Mouse (Mus musculus) stomach, postnatal 0 days (tissue): ENCODE data around the gene Hjurp. TPM values are rescaled to one million over a fixed set of nuclear protein-coding genes. Genes with fewer than 3 reads are reported as not detected.

Experiments
- ATAC-seq: fragments of 200-750 bp; cut with Nextera tagmentation; 2 replicates; pipeline ENCODE4 v1.8.0; 2017; ENCODE audit not compliant: low FRiP score, low TSS enrichment
- DNase-seq: peaks from one replicate; pipeline ENCODE4 v3.0.0-alpha.2; 2016; ENCODE audit warnings: low spot score
- H3K27ac ChIP-seq: fragments of 300-500 bp; sonication (generic); replicated peaks from 2 replicates; pipeline ENCODE4 v1.5.1; 2014; ENCODE audit warnings: mild to moderate bottlenecking, control low read depth
- H3K27me3 ChIP-seq: fragments of 300-500 bp; sonication (generic); 2 replicates; pipeline ENCODE4 v1.6.1; 2014; ENCODE audit warnings: low read length; ENCODE audit not compliant: control insufficient read depth, insufficient read depth
- H3K36me3 ChIP-seq: fragments of 300-500 bp; sonication (generic); 2 replicates; pipeline ENCODE4 v1.6.1; 2014; ENCODE audit warnings: low read length, mixed read lengths; ENCODE audit not compliant: control insufficient read depth, insufficient read depth
- H3K4me1 ChIP-seq: fragments of 300-500 bp; sonication (generic); replicated peaks from 2 replicates; pipeline ENCODE4 v1.6.1; 2014; ENCODE audit warnings: antibody characterized with exemption; ENCODE audit not compliant: control insufficient read depth, insufficient read depth
- H3K4me2 ChIP-seq: fragments of 300-500 bp; sonication (generic); replicated peaks from 2 replicates; pipeline ENCODE4 v1.6.1; 2014; ENCODE audit warnings: low read depth, mild to moderate bottlenecking, control low read depth, moderate library complexity
- H3K4me3 ChIP-seq: fragments of 300-500 bp; sonication (generic); 2 replicates; pipeline ENCODE4 v1.5.1; 2014; ENCODE audit warnings: low read depth, low read length, control low read depth
- H3K9ac ChIP-seq: fragments of 300-500 bp; sonication (generic); 2 replicates; pipeline ENCODE4 v1.6.1; 2014; ENCODE audit warnings: mild to moderate bottlenecking, low read length, control low read depth, mixed read lengths
- H3K9me3 ChIP-seq: fragments of 300-500 bp; sonication (generic); 2 replicates; pipeline ENCODE4 v1.6.1; 2016; ENCODE audit warnings: low read length; ENCODE audit not compliant: control insufficient read depth
- CTCF ChIP-seq: IDR thresholded peaks from 2 replicates; pipeline ENCODE4 v1.5.1; 2016; ENCODE audit warnings: antibody characterized with exemption, low read depth, mild to moderate bottlenecking, moderate library complexity
- EP300 ChIP-seq: optimal IDR thresholded peaks from 2 replicates; pipeline ENCODE3; 2016; ENCODE audit warnings: antibody characterized with exemption
- WGBS: fragments of 180-500 bp; shearing (Covaris S2); extraction: QIAGEN DNeasy Blood & Tissue Kit; methylation state at CpG from one replicate; pipeline ENCODE4 v1.1.7; 2014; 5-methylcytosine and 5-hydroxymethylcytosine counted together
- polyA plus RNA-seq: library from polyadenylated mRNA; unstranded; fragments of >200 nt; fragmentation: Nextera tagmentation; extraction: Ambion mirVana; gene quantifications from 2 replicates; pipeline ENCODE4 v1.2.1, GENCODE M21; 2015

The Hjurp gene
- polyA plus RNA-seq, 1 experiment from 2014 or later = 34.1 TPM

DNA sequence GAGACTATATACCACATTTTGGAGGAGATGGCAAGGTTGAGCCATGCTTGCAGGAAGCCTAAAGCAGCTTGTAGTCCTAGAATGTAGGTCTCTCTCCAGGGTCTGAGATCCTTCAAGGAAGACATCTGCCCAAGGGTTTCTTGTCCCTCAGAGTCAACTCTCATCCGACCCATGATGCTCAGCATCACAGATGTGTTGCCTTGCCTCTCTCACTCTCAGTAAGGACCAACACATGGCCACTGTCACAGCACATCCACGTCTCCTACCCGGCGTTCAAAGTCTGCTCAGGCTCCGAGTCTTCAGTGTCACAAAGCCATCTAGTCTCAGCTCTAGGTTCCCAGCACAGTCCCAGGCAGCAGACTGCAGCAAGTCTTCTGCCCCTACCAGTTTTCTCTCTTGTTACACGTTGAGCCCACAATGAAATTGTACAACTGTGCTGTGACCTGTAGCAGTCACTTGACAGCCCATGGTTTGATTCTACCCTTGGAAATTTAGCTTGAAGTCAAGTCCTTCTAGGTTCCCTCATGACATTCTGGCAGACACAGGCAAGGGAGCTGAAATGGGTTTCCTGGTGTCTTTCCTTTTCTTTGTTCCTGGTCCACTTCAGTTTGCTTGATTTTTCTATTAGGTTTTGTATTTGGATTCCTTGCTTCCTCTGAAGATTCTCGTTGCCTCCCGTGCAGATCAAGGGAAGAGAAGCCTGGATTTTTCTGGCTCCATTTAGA, 27.0 kb upstream of the Hjurp start:
- H3K36me3 ChIP-seq = no peaks in the 10 kb centered on the region
- no peak for TF ChIP-seq EP300
- no peak for TF ChIP-seq CTCF
- peaks cover 13% of the 10 kb centered on the region for H3K9me3 ChIP-seq
- H3K4me3 ChIP-seq = no peak overlapping the region
- H3K4me2 ChIP-seq = no peak overlapping the region
- H3K9ac ChIP-seq = no peak overlapping the region
- no peaks in the 10 kb centered on the region for H3K27me3 ChIP-seq
- H3K4me1 ChIP-seq = no peaks in the 10 kb centered on the region
- 62% methylated on average over 8 of the region's 8 CpGs for WGBS
- ATAC-seq = no peak
- no peak overlapping the region for H3K27ac ChIP-seq
- peak; percentile 31 for DNase-seq

GRCm38 (mm10) chr1:88303762-88304161, 26.3 kb upstream of the Hjurp start:
- TF ChIP-seq CTCF (no peak), EP300 (no peak)
- H3K9me3 ChIP-seq = peaks cover 12% of the 10 kb centered on the region
- H3K4me2 ChIP-seq = no peak overlapping the region
- ATAC-seq = no peak
- H3K4me1 ChIP-seq = no peaks in the 10 kb centered on the region
- no peak overlapping the region for H3K27ac ChIP-seq
- 60% methylated on average over 6 of the region's 6 CpGs for WGBS
- no peak for DNase-seq
- H3K4me3 ChIP-seq = no peak overlapping the region
- no peaks in the 10 kb centered on the region for H3K27me3 ChIP-seq
- no peak overlapping the region for H3K9ac ChIP-seq
- no peaks in the 10 kb centered on the region for H3K36me3 ChIP-seq

DNA sequence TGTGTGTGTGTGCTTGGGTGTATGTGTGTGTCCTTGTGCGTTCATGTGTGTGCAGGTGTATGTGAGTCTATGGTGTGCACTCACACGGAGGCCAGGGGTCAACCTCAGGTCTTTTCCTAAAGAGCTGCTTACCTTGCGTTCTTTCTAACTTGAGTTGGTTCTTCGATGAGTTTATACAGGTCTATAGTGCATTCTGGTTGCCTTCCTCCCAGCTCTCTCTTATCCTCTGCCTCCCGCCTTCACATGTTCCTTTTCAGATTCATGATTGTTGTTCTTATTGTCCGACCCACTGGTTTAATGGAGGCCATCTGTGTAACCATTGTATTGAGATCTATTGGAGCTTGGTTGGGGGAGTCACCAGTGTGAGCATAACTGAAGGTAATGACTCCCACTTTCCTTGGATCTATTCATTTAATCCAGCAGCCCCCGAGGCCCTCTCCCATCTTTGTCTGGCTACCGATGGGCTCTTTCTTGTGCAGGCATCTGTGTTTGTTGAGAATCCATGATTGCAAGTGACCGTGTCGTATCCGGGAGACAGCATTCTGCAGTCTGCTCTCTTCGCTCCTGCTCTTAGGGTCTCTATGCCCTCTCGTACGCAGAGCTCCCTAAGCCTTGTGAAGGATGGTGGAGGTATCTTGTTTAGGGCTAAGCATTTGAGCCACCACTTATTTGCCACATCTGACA, 24.8 kb upstream of the Hjurp start:
- TF ChIP-seq CTCF (no peak), EP300 (no peak)

GRCm38 (mm10) chr1:88301121-88302014, 23.9 kb upstream of the Hjurp start:
- ATAC-seq = peak; percentile 18
- Histone ChIP-seq H3K4me2 (no peak overlapping the region), H3K4me3 (no peak overlapping the region), H3K36me3 (no peaks in the 10 kb centered on the region), H3K4me1 (no peaks in the 10 kb centered on the region), H3K9me3 (peaks cover 23% of the 10 kb centered on the region), H3K27me3 (no peaks in the 10 kb centered on the region), H3K9ac (no peak overlapping the region), H3K27ac (no peak overlapping the region)
- DNase-seq = peak; percentile 45
- 63% methylated on average over 9 of the region's 9 CpGs for WGBS
- TF ChIP-seq EP300 (no peak), CTCF (peak; percentile 72)

More for the DNA sequence above, 24.8 kb upstream of the Hjurp start:
- Histone ChIP-seq H3K27ac (no peak overlapping the region), H3K36me3 (no peaks in the 10 kb centered on the region), H3K4me3 (no peak overlapping the region), H3K27me3 (no peaks in the 10 kb centered on the region), H3K4me1 (no peaks in the 10 kb centered on the region), H3K4me2 (no peak overlapping the region), H3K9ac (no peak overlapping the region), H3K9me3 (peaks cover 20% of the 10 kb centered on the region)
- DNase-seq (peak; percentile 21), ATAC-seq (0 out of 2 replicates have a peak, but pooled peaks have one; percentile 19)
- 64% methylated on average over 14 of the region's 14 CpGs for WGBS

GRCm38 (mm10) chr1:88300301-88301050, 23.0 kb upstream of the Hjurp start:
- Histone ChIP-seq H3K36me3 (no peaks in the 10 kb centered on the region), H3K4me3 (no peak overlapping the region), H3K27ac (no peak overlapping the region), H3K4me2 (no peak overlapping the region), H3K9me3 (peaks cover 26% of the 10 kb centered on the region), H3K4me1 (no peaks in the 10 kb centered on the region), H3K9ac (no peak overlapping the region), H3K27me3 (no peaks in the 10 kb centered on the region)
- no peak for TF ChIP-seq CTCF
- TF ChIP-seq EP300 = no peak
- peak; percentile 26 for DNase-seq
- ATAC-seq = peak; percentile 3; the same call in 1 of the 2 replicates
- 39% methylated on average over 5 of the region's 5 CpGs for WGBS
